13 mouse cellular contexts compared by ENCODE assay signal in the genomic region with DNA sequence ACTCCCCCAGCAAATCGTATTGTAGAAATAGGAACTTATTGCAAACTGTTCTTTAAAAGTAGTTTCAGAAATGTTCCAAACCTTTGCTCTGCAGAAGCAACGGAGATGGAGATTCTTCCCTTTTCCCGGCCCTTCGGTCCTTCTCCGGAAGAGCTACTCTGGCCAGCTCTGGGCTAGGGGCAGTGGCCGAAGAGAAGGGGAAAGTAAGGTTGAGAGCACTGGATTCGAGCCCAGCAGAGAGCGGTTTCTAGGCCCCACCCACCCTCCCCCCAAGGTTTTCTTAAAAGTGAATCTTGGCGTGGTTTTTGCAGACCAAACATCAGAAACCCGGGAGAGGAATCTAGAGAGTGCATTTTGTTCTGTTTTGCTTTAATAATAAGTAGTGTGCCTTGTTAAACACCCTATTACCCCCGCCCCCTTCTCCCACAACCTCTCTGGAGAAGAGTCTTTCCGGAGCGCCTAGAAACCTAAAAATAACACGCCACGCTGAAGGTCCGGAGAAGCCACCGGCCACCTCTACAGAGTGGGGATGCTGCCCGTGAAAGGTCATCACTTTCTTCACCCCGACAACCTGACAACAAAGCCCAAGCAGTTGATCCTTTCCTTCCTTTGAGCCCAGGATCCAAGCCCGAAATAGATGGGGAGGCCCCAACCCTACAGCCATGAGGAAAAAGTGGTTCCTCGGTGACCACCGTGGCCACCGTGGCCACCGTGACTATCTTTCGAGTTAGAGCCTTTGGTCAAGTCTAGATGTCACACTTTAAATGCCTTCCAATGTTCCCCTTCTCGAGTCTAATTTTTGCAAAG. TPM values are rescaled to one million over a fixed set of nuclear protein-coding genes. Genes with fewer than 3 reads are reported as not detected.
A peak's percentile ranks its signal among the peaks of the same experiment; 100 is the strongest.
DNase-seq lines count a peak whose midpoint lies in the region; ATAC-seq lines count a peak whose summit lies in the region.
"Had no signal": no experiment of that assay in that cellular context is flagged by ENCODE, and none has a peak within 500 bp of the region (broad histone marks: within the 10 kb centered on the region; RNA-seq: fewer than 3 reads in every experiment).

No protein-coding gene starts in this region.

- no peak overlapping the region for H3K4me2 ChIP-seq in midbrain, embryonic 13.5 days (replicated peaks)
- H3K4me2 ChIP-seq in heart, embryonic 13.5 days = peak overlapping the region; percentile 92
- peak overlapping the region; percentile 56 for H3K4me2 ChIP-seq in stomach, embryonic 16.5 days (ENCODE audit: low read depth, low read length)
- H3K4me2 ChIP-seq: forebrain, embryonic 15.5 days had no signal

- under 1% methylated on average over 26 of the region's 26 CpGs for WGBS in midbrain, embryonic 10.5 days
- WGBS in midbrain, embryonic 13.5 days = 1% methylated on average over 26 of the region's 26 CpGs
- WGBS in heart, embryonic 13.5 days = under 1% methylated on average over 26 of the region's 26 CpGs
- under 1% methylated on average over 26 of the region's 26 CpGs for WGBS in limb, embryonic 10.5 days
- WGBS in stomach, embryonic 16.5 days = 6% methylated on average over 26 of the region's 26 CpGs

- no peak overlapping the region for H3K27ac ChIP-seq in midbrain, embryonic 10.5 days (replicated peaks)
- no peak overlapping the region for H3K27ac ChIP-seq in midbrain, embryonic 13.5 days
- H3K27ac ChIP-seq in heart, embryonic 13.5 days (replicated peaks) = peak overlapping the region; percentile 99
- peak overlapping the region; percentile 90 for H3K27ac ChIP-seq in limb, embryonic 10.5 days
- H3K27ac ChIP-seq in stomach, embryonic 16.5 days (ENCODE audit: low read length) = peak overlapping the region; percentile 79
- H3K27ac ChIP-seq: forebrain, embryonic 15.5 days; kidney, postnatal 0 days; left cerebral cortex, adult 2 months had no signal

- no peaks in the 10 kb centered on the region for H3K9me3 ChIP-seq in midbrain, embryonic 10.5 days (replicated peaks)
- H3K9me3 ChIP-seq in midbrain, embryonic 13.5 days = no peaks in the 10 kb centered on the region
- H3K9me3 ChIP-seq in heart, embryonic 13.5 days = no peaks in the 10 kb centered on the region
- H3K9me3 ChIP-seq in limb, embryonic 10.5 days (replicated peaks) = no peaks in the 10 kb centered on the region
- H3K9me3 ChIP-seq in stomach, embryonic 16.5 days (replicated peaks; ENCODE audit: control insufficient read depth, low read length) = no peaks in the 10 kb centered on the region
- H3K9me3 ChIP-seq: forebrain, embryonic 15.5 days had no signal

- DNase-seq in midbrain, embryonic 10.5 days (ENCODE audit: low spot score) = peak; percentile 49
- DNase-seq in limb, embryonic 10.5 days (ENCODE audit: low spot score) = peak; percentile 57
- DNase-seq in urinary bladder, postnatal 10 days (ENCODE audit: low spot score) = no peak
- no peak for DNase-seq in lung, postnatal 36 days
- DNase-seq: thymus, postnatal 14 days had no signal

- H3K4me3 ChIP-seq in midbrain, embryonic 10.5 days = no peak overlapping the region
- H3K4me3 ChIP-seq in midbrain, embryonic 13.5 days (replicated peaks) = no peak overlapping the region
- H3K4me3 ChIP-seq in heart, embryonic 13.5 days = peak overlapping the region; percentile 69
- peak overlapping the region; percentile 49 for H3K4me3 ChIP-seq in limb, embryonic 10.5 days
- H3K4me3 ChIP-seq in stomach, embryonic 16.5 days (replicated peaks; ENCODE audit: low read length) = peak overlapping the region; percentile 36
- H3K4me3 ChIP-seq: forebrain, embryonic 15.5 days; left cerebral cortex, adult 2 months had no signal

- no peak for ATAC-seq in midbrain, embryonic 13.5 days
- no peak for ATAC-seq in heart, embryonic 13.5 days (ENCODE audit: extremely low read depth, insufficient number of reproducible peaks, low FRiP score, low TSS enrichment)
- no peak for ATAC-seq in stomach, embryonic 16.5 days (ENCODE audit: insufficient read depth, low FRiP score)
- ATAC-seq: activated CD4-positive, CD25-positive, alpha-beta regulatory T cell, adult 4 months had no signal

- H3K27me3 ChIP-seq in midbrain, embryonic 10.5 days (ENCODE audit: low read depth, poor library complexity, severe bottlenecking) = peaks cover 100% of the 10 kb centered on the region
- H3K27me3 ChIP-seq in midbrain, embryonic 13.5 days = peaks cover 100% of the 10 kb centered on the region
- no peaks in the 10 kb centered on the region for H3K27me3 ChIP-seq in heart, embryonic 13.5 days (replicated peaks)
- H3K27me3 ChIP-seq in limb, embryonic 10.5 days (ENCODE audit: low read depth, poor library complexity, severe bottlenecking) = peaks cover 85% of the 10 kb centered on the region
- H3K27me3 ChIP-seq in stomach, embryonic 16.5 days (ENCODE audit: control insufficient read depth, insufficient read depth, low read length) = peaks cover 45% of the 10 kb centered on the region

- H3K36me3 ChIP-seq in midbrain, embryonic 10.5 days = no peaks in the 10 kb centered on the region
- H3K36me3 ChIP-seq in midbrain, embryonic 13.5 days = no peaks in the 10 kb centered on the region
- H3K36me3 ChIP-seq in heart, embryonic 13.5 days = no peaks in the 10 kb centered on the region
- H3K36me3 ChIP-seq in limb, embryonic 10.5 days = no peaks in the 10 kb centered on the region
- H3K36me3 ChIP-seq in stomach, embryonic 16.5 days (ENCODE audit: control insufficient read depth, insufficient read depth, low read length) = no peaks in the 10 kb centered on the region
- H3K36me3 ChIP-seq: forebrain, embryonic 15.5 days had no signal

- H3K9ac ChIP-seq in midbrain, embryonic 13.5 days (replicated peaks) = no peak overlapping the region
- H3K9ac ChIP-seq in heart, embryonic 13.5 days = peak overlapping the region; percentile 96
- H3K9ac ChIP-seq in stomach, embryonic 16.5 days (ENCODE audit: low read length) = peak overlapping the region; percentile 52
- H3K9ac ChIP-seq: forebrain, embryonic 15.5 days had no signal

- H3K4me1 ChIP-seq in midbrain, embryonic 10.5 days = peaks cover 29% of the 10 kb centered on the region
- H3K4me1 ChIP-seq in midbrain, embryonic 13.5 days (replicated peaks) = peaks cover 9% of the 10 kb centered on the region; the same call in 1 of the 2 replicates
- H3K4me1 ChIP-seq in heart, embryonic 13.5 days = peaks cover 47% of the 10 kb centered on the region
- peaks cover 84% of the 10 kb centered on the region for H3K4me1 ChIP-seq in limb, embryonic 10.5 days
- H3K4me1 ChIP-seq in stomach, embryonic 16.5 days (ENCODE audit: control insufficient read depth, insufficient read depth, low read length) = peaks cover 5% of the 10 kb centered on the region; the same call in 1 of the 2 replicates

RNA-seq across cellular contexts. Expression of gene Hand2, which starts 12.1 kb away (rescaled TPM):
- polyA plus RNA-seq in midbrain, embryonic 10.5 days (2016; fragmentation: Nextera tagmentation; extraction: Ambion mirVana) = not detected in 2 replicates
- polyA plus RNA-seq in midbrain, embryonic 13.5 days (2015; fragmentation: Nextera tagmentation; extraction: Ambion mirVana) = not detected in 2 replicates
- polyA plus RNA-seq in heart, embryonic 13.5 days (2015; fragmentation: Nextera tagmentation; extraction: Ambion mirVana) = 11.6 and 12.0 TPM in 2 replicates
- polyA plus RNA-seq in limb, embryonic 10.5 days (2016; fragmentation: Nextera tagmentation; extraction: Ambion mirVana) = 9.8 and 10.1 TPM in 2 replicates
- 6.2 and 7.5 TPM in 2 replicates for polyA plus RNA-seq in stomach, embryonic 16.5 days (2015; fragmentation: Nextera tagmentation; extraction: Ambion mirVana)
- polyA plus RNA-seq: activated CD4-positive, CD25-positive, alpha-beta regulatory T cell, adult 4 months; forebrain, embryonic 15.5 days; hindbrain, embryonic 11.5 days; kidney, postnatal 0 days had no signal

Comparison
In these comparisons a context has a peak if more than half of its experiments do, and no peak if none do; other contexts are left out.
1. DNase-seq: peak in midbrain, embryonic 10.5 days (single experiment) and limb, embryonic 10.5 days (single experiment); none in urinary bladder, postnatal 10 days (single experiment) and lung, postnatal 36 days (single experiment).
2. H3K27ac ChIP-seq: peak in heart, embryonic 13.5 days (single experiment), limb, embryonic 10.5 days (single experiment) and stomach, embryonic 16.5 days (single experiment); none in midbrain, embryonic 10.5 days (single experiment) and midbrain, embryonic 13.5 days (single experiment).
3. H3K4me3 ChIP-seq: peak in heart, embryonic 13.5 days (single experiment), limb, embryonic 10.5 days (single experiment) and stomach, embryonic 16.5 days (single experiment); none in midbrain, embryonic 10.5 days (single experiment) and midbrain, embryonic 13.5 days (single experiment).